Comparison of ENCODE assay signal across 15 mouse cellular contexts in the genomic region with DNA sequence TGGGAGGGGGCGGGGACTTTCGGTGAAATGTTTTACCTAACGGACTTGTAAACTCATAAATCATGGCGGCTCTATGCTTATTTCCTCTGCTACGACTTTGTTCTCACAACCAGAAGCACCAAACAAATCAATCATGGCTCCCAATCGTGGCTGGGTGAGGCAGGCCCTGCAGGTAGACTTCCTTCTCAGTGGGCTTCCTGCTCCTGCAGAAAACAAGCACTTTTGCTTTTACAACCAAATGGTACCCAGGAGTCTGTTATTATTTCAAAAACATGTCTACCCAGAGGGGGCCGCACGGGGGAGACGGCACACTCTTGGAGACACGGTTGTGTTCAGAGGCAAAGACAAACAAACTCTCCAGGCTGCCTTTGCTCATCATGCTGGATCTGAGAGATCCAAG.
DNase-seq lines count a peak whose midpoint lies in the region; ATAC-seq and TF ChIP-seq lines count a peak whose summit lies in the region.
"Had no signal": no experiment of that assay in that cellular context is flagged by ENCODE, and none has a peak within 500 bp of the region (broad histone marks: within the 10 kb centered on the region; RNA-seq: fewer than 3 reads in every experiment).

No protein-coding gene starts in this region.

- no peak overlapping the region for H3K4me2 ChIP-seq in hindbrain, postnatal 0 days (ENCODE audit: low read depth, low read length)
- H3K4me2 ChIP-seq in hindbrain, embryonic 12.5 days (replicated peaks) = no peak overlapping the region
- no peak overlapping the region for H3K4me2 ChIP-seq in lung, embryonic 16.5 days (ENCODE audit: low read depth, low read length)
- peak overlapping the region; percentile 16; the same call in 1 of the 2 replicates for H3K4me2 ChIP-seq in limb, embryonic 12.5 days
- H3K4me2 ChIP-seq: neural tube, embryonic 12.5 days had no signal

- H3K36me3 ChIP-seq in hindbrain, postnatal 0 days (ENCODE audit: insufficient read depth, low read length) = no peaks in the 10 kb centered on the region
- no peaks in the 10 kb centered on the region for H3K36me3 ChIP-seq in hindbrain, embryonic 12.5 days
- no peaks in the 10 kb centered on the region for H3K36me3 ChIP-seq in lung, embryonic 16.5 days (ENCODE audit: control insufficient read depth, insufficient read depth, low read length)
- no peaks in the 10 kb centered on the region for H3K36me3 ChIP-seq in limb, embryonic 12.5 days
- H3K36me3 ChIP-seq: neural tube, embryonic 12.5 days had no signal

- ATAC-seq in hindbrain, postnatal 0 days = no peak
- ATAC-seq in hindbrain, embryonic 12.5 days (ENCODE audit: low FRiP score) = no peak
- ATAC-seq in lung, embryonic 16.5 days (ENCODE audit: low read depth) = no peak
- ATAC-seq in limb, embryonic 12.5 days (ENCODE audit: insufficient number of reproducible peaks, insufficient read depth, low FRiP score, low TSS enrichment, low read depth) = no peak
- ATAC-seq: hindbrain, embryonic 16.5 days had no signal

- H3K27ac ChIP-seq in hindbrain, postnatal 0 days = no peak overlapping the region
- H3K27ac ChIP-seq in hindbrain, embryonic 12.5 days = no peak overlapping the region
- H3K27ac ChIP-seq in lung, embryonic 16.5 days (ENCODE audit: low read length) = peak overlapping the region; percentile 55; the same call in 1 of the 2 replicates
- H3K27ac ChIP-seq in limb, embryonic 12.5 days = peak overlapping the region; percentile 83
- H3K27ac ChIP-seq: neural tube, embryonic 12.5 days had no signal

- no peaks in the 10 kb centered on the region for H3K27me3 ChIP-seq in hindbrain, postnatal 0 days (ENCODE audit: insufficient read depth, low read length)
- no peaks in the 10 kb centered on the region for H3K27me3 ChIP-seq in hindbrain, embryonic 12.5 days
- H3K27me3 ChIP-seq in lung, embryonic 16.5 days (ENCODE audit: control insufficient read depth, insufficient read depth, low read depth, low read length) = no peaks in the 10 kb centered on the region
- H3K27me3 ChIP-seq in limb, embryonic 12.5 days = no peaks in the 10 kb centered on the region
- H3K27me3 ChIP-seq: neural tube, embryonic 12.5 days had no signal

- H3K4me3 ChIP-seq in hindbrain, postnatal 0 days (ENCODE audit: low read length) = no peak overlapping the region
- H3K4me3 ChIP-seq in hindbrain, embryonic 12.5 days = no peak overlapping the region
- H3K4me3 ChIP-seq in lung, embryonic 16.5 days (ENCODE audit: low read length) = no peak overlapping the region
- no peak overlapping the region for H3K4me3 ChIP-seq in limb, embryonic 12.5 days (replicated peaks)
- H3K4me3 ChIP-seq: neural tube, embryonic 12.5 days had no signal

- H3K9me3 ChIP-seq in hindbrain, postnatal 0 days (ENCODE audit: low read length) = no peaks in the 10 kb centered on the region
- H3K9me3 ChIP-seq in hindbrain, embryonic 12.5 days (replicated peaks) = no peaks in the 10 kb centered on the region
- H3K9me3 ChIP-seq in lung, embryonic 16.5 days (ENCODE audit: control insufficient read depth, low read length) = no peaks in the 10 kb centered on the region
- no peaks in the 10 kb centered on the region for H3K9me3 ChIP-seq in limb, embryonic 12.5 days
- H3K9me3 ChIP-seq: neural tube, embryonic 12.5 days had no signal

- H3K4me1 ChIP-seq in hindbrain, postnatal 0 days (ENCODE audit: insufficient read depth, low read length) = no peaks in the 10 kb centered on the region
- H3K4me1 ChIP-seq in hindbrain, embryonic 12.5 days = peaks cover 15% of the 10 kb centered on the region
- peaks cover 19% of the 10 kb centered on the region for H3K4me1 ChIP-seq in lung, embryonic 16.5 days (replicated peaks; ENCODE audit: control insufficient read depth, insufficient read depth, low read length)
- peaks cover 93% of the 10 kb centered on the region for H3K4me1 ChIP-seq in limb, embryonic 12.5 days (replicated peaks)

- DNase-seq in hindbrain, postnatal 0 days (ENCODE audit: low spot score) = peak; percentile 20
- no peak for DNase-seq in lung, postnatal 14 days
- no peak for DNase-seq in cerebellum, postnatal 4 days (ENCODE audit: low spot score in 2 of 2)
- no peak for DNase-seq in heart, postnatal 4 days
- DNase-seq: adrenal gland, postnatal 14 days; cerebellum, adult 2 months; gastrocnemius, postnatal 25 days; kidney, postnatal 25 days; lung, postnatal 10 days; thymus, postnatal 36 days had no signal

- TF ChIP-seq CTCF in hindbrain, postnatal 0 days (IDR thresholded peaks at IDR 0.05; ENCODE audit: low read depth) = no peak

- WGBS in hindbrain, postnatal 0 days = 49% methylated on average over 10 of the region's 10 CpGs
- WGBS in hindbrain, embryonic 12.5 days = 54% methylated on average over 10 of the region's 10 CpGs
- WGBS in lung, embryonic 16.5 days = 19% methylated on average over 10 of the region's 10 CpGs
- 7% methylated on average over 10 of the region's 10 CpGs for WGBS in limb, embryonic 12.5 days

- H3K9ac ChIP-seq in hindbrain, postnatal 0 days (replicated peaks; ENCODE audit: low read length) = no peak overlapping the region
- no peak overlapping the region for H3K9ac ChIP-seq in hindbrain, embryonic 12.5 days
- H3K9ac ChIP-seq in lung, embryonic 16.5 days (ENCODE audit: low read length) = no peak overlapping the region
- H3K9ac ChIP-seq in limb, embryonic 12.5 days (replicated peaks) = no peak overlapping the region
- H3K9ac ChIP-seq: neural tube, embryonic 12.5 days had no signal

Comparison
In these comparisons a context has a peak if more than half of its experiments do, and no peak if none do; other contexts are left out.
1. H3K27ac ChIP-seq: peak in lung, embryonic 16.5 days (single experiment) and limb, embryonic 12.5 days (single experiment); none in hindbrain, postnatal 0 days (single experiment) and hindbrain, embryonic 12.5 days (single experiment).